Mouse (Mus musculus) MN1 (cell line): ENCODE data around the gene Dlx6.

Experiments used
- DNase-seq: peaks from one replicate; pipeline ENCODE4 v3.0.0-alpha.2; 2016; ENCODE audit warnings: low spot score

The Dlx6 gene

GRCm38 (mm10) chr6:6877346-6877910, 14.3 kb downstream of the Dlx6 start:
- no peak for DNase-seq

GRCm38 (mm10) chr6:6877981-6878840, 15.1 kb downstream of the Dlx6 start:
- no peak for DNase-seq

- no peak for DNase-seq
These were observed 15.7 kb downstream of the Dlx6 start for GRCm38 (mm10) chr6:6878841-6879291.

- no peak for DNase-seq
These were observed 16.5 kb downstream of the Dlx6 start for GRCm38 (mm10) chr6:6879371-6880325.

GRCm38 (mm10) chr6:6880361-6881114, 17.4 kb downstream of the Dlx6 start:
- no peak for DNase-seq

GRCm38 (mm10) chr6:6881115-6881637, 18.0 kb downstream of the Dlx6 start:
- DNase-seq: no peak

- DNase-seq: no peak
These were observed 18.6 kb downstream of the Dlx6 start, which contains the start of gene Dlx5 for GRCm38 (mm10) chr6:6881638-6882190. TSS of gene Dlx5 (minus strand) at chr6:6882085.

GRCm38 (mm10) chr6:6882266-6882797, 19.2 kb downstream of the Dlx6 start:
- no peak for DNase-seq

GRCm38 (mm10) chr6:6884897-6885296, 21.8 kb downstream of the Dlx6 start:
- DNase-seq: no peak

- no peak for DNase-seq
These were observed 23.1 kb downstream of the Dlx6 start for GRCm38 (mm10) chr6:6886225-6886624.

- DNase-seq: no peak
These were observed 26.9 kb downstream of the Dlx6 start for GRCm38 (mm10) chr6:6890047-6890446.

GRCm38 (mm10) chr6:6909586-6909985, 46.5 kb downstream of the Dlx6 start:
- no peak for DNase-seq

GRCm38 (mm10) chr6:6914304-6914703, 51.2 kb downstream of the Dlx6 start:
- DNase-seq: no peak

- DNase-seq: peak; percentile 53
These were observed 51.9 kb downstream of the Dlx6 start for GRCm38 (mm10) chr6:6914849-6915525.

GRCm38 (mm10) chr6:6915526-6915915, 52.4 kb downstream of the Dlx6 start:
- DNase-seq: no peak

GRCm38 (mm10) chr6:6917334-6917733, 54.2 kb downstream of the Dlx6 start:
- DNase-seq: no peak
